Mouse (Mus musculus): ENCODE results near the gene Stk11. TPM values are rescaled to one million over a fixed set of nuclear protein-coding genes. Genes with fewer than 3 reads are reported as not detected.

Stk11 gene
- polyA plus RNA-seq, 1 experiment from 2014 or later: 11.7 TPM

- ATAC-seq: peak; percentile 86
- H3K4me3 ChIP-seq (ENCODE audit: low read depth, low read length): peak overlapping the region; percentile 81
- peak overlapping the region; percentile 99 for H3K9ac ChIP-seq (ENCODE audit: low read depth, low read length)
- WGBS: under 1% methylated on average over 51 of the region's 55 CpGs
- H3K9me3 ChIP-seq (ENCODE audit: control insufficient read depth): no peaks in the 10 kb centered on the region
- H3K4me1 ChIP-seq (replicated peaks; ENCODE audit: control insufficient read depth, insufficient read depth, low read length): peaks cover 12% of the 10 kb centered on the region; the same call in 1 of the 2 replicates
- peak overlapping the region; percentile 67 for H3K4me2 ChIP-seq (replicated peaks; ENCODE audit: low read depth)
- peak overlapping the region; percentile 100 for H3K27ac ChIP-seq (ENCODE audit: low read depth, low read length)
- no peaks in the 10 kb centered on the region for H3K27me3 ChIP-seq (replicated peaks; ENCODE audit: control insufficient read depth, insufficient read depth, low read length)
- H3K36me3 ChIP-seq (ENCODE audit: control insufficient read depth, insufficient read depth): peaks cover 31% of the 10 kb centered on the region
- TF ChIP-seq CTCF (IDR thresholded peaks at IDR 0.05; ENCODE audit: low read depth): no peak
These were observed 51.9 kb downstream of the Stk11 start for GRCm38 (mm10) chr10:80167460-80168037.

- Histone ChIP-seq H3K9me3 (ENCODE audit: control insufficient read depth) (no peaks in the 10 kb centered on the region), H3K36me3 (ENCODE audit: control insufficient read depth, insufficient read depth) (peaks cover 31% of the 10 kb centered on the region), H3K27me3 (replicated peaks; ENCODE audit: control insufficient read depth, insufficient read depth, low read length) (no peaks in the 10 kb centered on the region), H3K4me1 (replicated peaks; ENCODE audit: control insufficient read depth, insufficient read depth, low read length) (peaks cover 12% of the 10 kb centered on the region; the same call in 1 of the 2 replicates), H3K4me3 (ENCODE audit: low read depth, low read length) (peak overlapping the region; percentile 81), H3K27ac (ENCODE audit: low read depth, low read length) (peak overlapping the region; percentile 100), H3K4me2 (replicated peaks; ENCODE audit: low read depth) (peak overlapping the region; percentile 67), H3K9ac (ENCODE audit: low read depth, low read length) (peak overlapping the region; percentile 99)
- ATAC-seq: peak; percentile 58
- no peak for TF ChIP-seq CTCF (IDR thresholded peaks at IDR 0.05; ENCODE audit: low read depth)
- WGBS: under 1% methylated on average over 43 of the region's 48 CpGs
These were observed 52.5 kb downstream of the Stk11 start for GRCm38 (mm10) chr10:80168038-80168661.

DNA sequence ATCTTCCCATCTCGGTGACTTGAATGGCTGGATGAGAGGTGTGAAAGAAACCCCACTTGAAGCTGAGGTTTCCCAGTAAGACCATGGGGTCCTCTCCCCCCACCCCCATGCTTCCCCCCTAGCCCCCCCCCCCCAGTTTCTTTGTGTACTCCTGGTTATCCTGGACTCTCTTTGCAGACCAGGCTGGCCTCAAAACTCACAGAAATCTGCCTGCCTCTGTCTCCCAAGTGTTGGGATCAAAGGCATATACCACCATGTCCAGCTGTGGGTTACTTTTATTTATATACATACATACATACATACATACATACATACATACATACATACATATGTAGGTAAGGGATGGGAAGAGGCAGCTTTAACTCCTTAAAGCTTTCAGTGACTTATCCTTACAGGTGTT is 53.5 kb downstream of the Stk11 start:
- peak overlapping the region; percentile 99; the same call in 1 of the 2 replicates for H3K9ac ChIP-seq (ENCODE audit: low read depth, low read length)
- H3K9me3 ChIP-seq (ENCODE audit: control insufficient read depth): no peaks in the 10 kb centered on the region
- ATAC-seq: no peak
- peaks cover 9% of the 10 kb centered on the region; the same call in 1 of the 2 replicates for H3K4me1 ChIP-seq (replicated peaks; ENCODE audit: control insufficient read depth, insufficient read depth, low read length)
- peaks cover 33% of the 10 kb centered on the region for H3K36me3 ChIP-seq (ENCODE audit: control insufficient read depth, insufficient read depth)
- H3K4me2 ChIP-seq (replicated peaks; ENCODE audit: low read depth): peak overlapping the region; percentile 67
- H3K4me3 ChIP-seq (ENCODE audit: low read depth, low read length): peak overlapping the region; percentile 81; the same call in 1 of the 2 replicates
- H3K27me3 ChIP-seq (replicated peaks; ENCODE audit: control insufficient read depth, insufficient read depth, low read length): no peaks in the 10 kb centered on the region
- H3K27ac ChIP-seq (ENCODE audit: low read depth, low read length): no peak overlapping the region
- TF ChIP-seq CTCF (IDR thresholded peaks at IDR 0.05; ENCODE audit: low read depth): no peak
- 65% methylated on average over 1 of the region's 1 CpGs for WGBS

DNA sequence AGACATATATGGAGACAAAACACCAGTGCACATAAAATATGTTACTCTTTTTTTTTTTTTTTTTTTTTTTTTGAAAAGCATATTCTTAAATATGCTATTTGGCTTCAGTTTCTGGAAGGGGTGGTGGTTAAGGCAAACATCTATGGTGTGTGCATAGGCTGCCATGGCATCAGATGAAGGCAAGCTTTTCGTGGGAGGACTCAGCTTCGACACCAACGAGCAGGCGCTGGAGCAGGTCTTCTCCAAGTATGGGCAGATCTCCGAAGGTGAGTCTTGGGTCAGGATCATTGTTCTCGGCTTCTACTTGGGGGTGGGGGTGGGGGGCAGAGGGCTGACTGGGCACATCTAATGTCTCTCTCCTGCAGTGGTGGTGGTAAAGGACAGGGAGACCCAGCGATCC is 54.0 kb downstream of the Stk11 start:
- no peak overlapping the region for H3K9ac ChIP-seq (ENCODE audit: low read depth, low read length)
- no peak for ATAC-seq
- H3K4me2 ChIP-seq (replicated peaks; ENCODE audit: low read depth): no peak overlapping the region
- peaks cover 8% of the 10 kb centered on the region; the same call in 1 of the 2 replicates for H3K4me1 ChIP-seq (replicated peaks; ENCODE audit: control insufficient read depth, insufficient read depth, low read length)
- peaks cover 34% of the 10 kb centered on the region for H3K36me3 ChIP-seq (ENCODE audit: control insufficient read depth, insufficient read depth)
- no peaks in the 10 kb centered on the region for H3K9me3 ChIP-seq (ENCODE audit: control insufficient read depth)
- H3K27ac ChIP-seq (ENCODE audit: low read depth, low read length): no peak overlapping the region
- H3K4me3 ChIP-seq (ENCODE audit: low read depth, low read length): no peak overlapping the region
- H3K27me3 ChIP-seq (replicated peaks; ENCODE audit: control insufficient read depth, insufficient read depth, low read length): no peaks in the 10 kb centered on the region
- no peak for TF ChIP-seq CTCF (IDR thresholded peaks at IDR 0.05; ENCODE audit: low read depth)
- WGBS: 93% methylated on average over 7 of the region's 7 CpGs

DNA sequence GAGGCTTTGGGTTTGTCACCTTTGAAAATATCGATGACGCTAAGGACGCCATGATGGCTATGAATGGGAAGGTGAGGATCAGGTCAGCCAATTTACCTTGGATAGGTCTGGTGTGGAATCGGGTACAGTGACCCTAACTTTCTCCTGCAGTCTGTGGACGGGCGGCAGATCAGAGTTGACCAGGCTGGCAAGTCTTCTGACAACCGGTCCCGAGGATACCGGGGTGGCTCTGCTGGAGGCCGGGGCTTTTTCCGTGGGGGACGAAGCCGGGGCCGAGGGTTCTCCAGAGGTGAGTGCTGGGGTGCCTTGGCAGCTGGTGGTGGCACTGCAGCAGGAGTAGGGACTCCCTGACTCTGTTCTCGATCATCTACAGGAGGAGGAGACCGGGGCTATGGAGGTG is 54.4 kb downstream of the Stk11 start:
- ATAC-seq: no peak
- Histone ChIP-seq H3K36me3 (ENCODE audit: control insufficient read depth, insufficient read depth) (peaks cover 34% of the 10 kb centered on the region), H3K27ac (ENCODE audit: low read depth, low read length) (no peak overlapping the region), H3K9ac (ENCODE audit: low read depth, low read length) (no peak overlapping the region), H3K4me2 (replicated peaks; ENCODE audit: low read depth) (no peak overlapping the region), H3K9me3 (ENCODE audit: control insufficient read depth) (no peaks in the 10 kb centered on the region), H3K4me3 (ENCODE audit: low read depth, low read length) (no peak overlapping the region), H3K4me1 (replicated peaks; ENCODE audit: control insufficient read depth, insufficient read depth, low read length) (peaks cover 8% of the 10 kb centered on the region; the same call in 1 of the 2 replicates), H3K27me3 (replicated peaks; ENCODE audit: control insufficient read depth, insufficient read depth, low read length) (no peaks in the 10 kb centered on the region)
- TF ChIP-seq CTCF (IDR thresholded peaks at IDR 0.05; ENCODE audit: low read depth): no peak
- WGBS: 95% methylated on average over 16 of the region's 16 CpGs

DNA sequence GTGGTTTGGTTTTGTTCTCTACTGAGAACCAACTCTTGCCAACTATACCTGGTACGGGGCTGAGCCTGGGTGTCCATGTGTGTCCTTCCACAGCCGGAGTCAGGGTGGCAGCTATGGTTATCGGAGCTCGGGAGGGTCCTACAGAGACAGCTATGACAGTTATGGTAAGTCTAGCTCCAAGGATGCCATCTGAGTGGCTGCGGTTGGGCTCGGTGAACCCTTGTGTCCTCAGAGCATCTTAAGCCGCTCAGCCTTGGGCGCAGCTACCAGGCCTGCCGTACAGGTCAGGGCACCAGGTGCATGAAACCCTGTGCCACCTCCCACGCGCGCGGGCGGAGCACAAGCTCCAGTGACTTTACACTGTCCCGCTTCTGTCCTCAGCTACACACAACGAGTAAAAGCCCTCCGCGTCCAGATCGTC is 55.0 kb downstream of the Stk11 start:
- Histone ChIP-seq H3K4me2 (replicated peaks; ENCODE audit: low read depth) (no peak overlapping the region), H3K27me3 (replicated peaks; ENCODE audit: control insufficient read depth, insufficient read depth, low read length) (no peaks in the 10 kb centered on the region), H3K9ac (ENCODE audit: low read depth, low read length) (no peak overlapping the region), H3K4me3 (ENCODE audit: low read depth, low read length) (no peak overlapping the region), H3K9me3 (ENCODE audit: control insufficient read depth) (no peaks in the 10 kb centered on the region), H3K4me1 (replicated peaks; ENCODE audit: control insufficient read depth, insufficient read depth, low read length) (peaks cover 3% of the 10 kb centered on the region; the same call in 1 of the 2 replicates), H3K27ac (ENCODE audit: low read depth, low read length) (no peak overlapping the region), H3K36me3 (ENCODE audit: control insufficient read depth, insufficient read depth) (peaks cover 34% of the 10 kb centered on the region)
- TF ChIP-seq CTCF (IDR thresholded peaks at IDR 0.05; ENCODE audit: low read depth): no peak
- WGBS: 93% methylated on average over 19 of the region's 19 CpGs
- no peak for ATAC-seq
